Mouse (Mus musculus) testis, adult 2 months (tissue): ENCODE data around the gene Etv5.

Experiments used
- CTCF ChIP-seq: fragments of 200-500 bp; IDR thresholded peaks from 2 replicates; pipeline ENCODE4 v1.5.1; 2012; ENCODE audit warnings: low read depth, mild to moderate bottlenecking, inconsistent platforms, low read length, moderate library complexity; ENCODE audit not compliant: control insufficient read depth, insufficient read depth, insufficient replicate concordance
- POLR2A ChIP-seq: fragments of 200-500 bp; IDR thresholded peaks from 2 replicates; pipeline ENCODE4 v1.6.1; 2012; ENCODE audit warnings: low read depth, mild to moderate bottlenecking, inconsistent platforms, low read length, moderate library complexity; ENCODE audit not compliant: control insufficient read depth

GRCm38 (mm10) chr16:22390348-22390897, 49.1 kb downstream of the Etv5 start:
- TF ChIP-seq CTCF: no peak
- TF ChIP-seq POLR2A: no peak
